In genomic region chr10:43578366-43578753, GRCm38 (mm10) we compare ENCODE assay signal across 8 mouse cellular contexts. TPM values are rescaled to one million over a fixed set of nuclear protein-coding genes. Genes with fewer than 3 reads are reported as not detected.
DNase-seq lines count a peak whose midpoint lies in the region; ATAC-seq and TF ChIP-seq lines count a peak whose summit lies in the region.

No protein-coding gene starts in this region.

- H3K4me1 ChIP-seq in thymus, adult 2 months (replicated peaks; ENCODE audit: control insufficient read depth, insufficient read depth, low read length) = peaks cover 20% of the 10 kb centered on the region; the same call in 1 of the 2 replicates
- peaks cover 3% of the 10 kb centered on the region; the same call in 1 of the 2 replicates for H3K4me1 ChIP-seq in lung, embryonic 16.5 days (replicated peaks; ENCODE audit: control insufficient read depth, insufficient read depth, low read length)

- no peaks in the 10 kb centered on the region for H3K9me3 ChIP-seq in lung, embryonic 16.5 days (ENCODE audit: control insufficient read depth, low read length)

- no peak; the same call in 1 of the 2 replicates for TF ChIP-seq POLR2A in thymus, adult 2 months (IDR thresholded peaks at IDR 0.05; ENCODE audit: control insufficient read depth, extremely low read depth, insufficient read depth, low read length, poor library complexity)

- H3K27me3 ChIP-seq in thymus, adult 2 months (ENCODE audit: control insufficient read depth, insufficient read depth, low read length) = no peaks in the 10 kb centered on the region
- H3K27me3 ChIP-seq in lung, embryonic 16.5 days (ENCODE audit: control insufficient read depth, insufficient read depth, low read depth, low read length) = no peaks in the 10 kb centered on the region

- peak; percentile 15; the same call in 1 of the 2 replicates for ATAC-seq in common myeloid progenitor, adult 5-6 weeks (replicated peaks; ENCODE audit: low read depth, poor library complexity, severe bottlenecking)
- peak; percentile 41 for ATAC-seq in lung, embryonic 16.5 days (ENCODE audit: low read depth)

- DNase-seq in thymus, adult 2 months = peak; percentile 65
- no peak for DNase-seq in thymus, postnatal 10 days (ENCODE audit: low spot score in 2 of 2)
- DNase-seq in gastrocnemius, postnatal 25 days = peak; percentile 13
- DNase-seq in kidney, adult 9 months = peak; percentile 49
- peak; percentile 25 for DNase-seq in ovary, adult 18-20 months (ENCODE audit: low spot score)
- no peak for DNase-seq in T-cell, adult 2 months (ENCODE audit: low spot score)

- H3K4me3 ChIP-seq in thymus, adult 2 months (ENCODE audit: control insufficient read depth, insufficient read depth, low read length) = peak overlapping the region; percentile 70
- peak overlapping the region; percentile 66 for H3K4me3 ChIP-seq in lung, embryonic 16.5 days (ENCODE audit: low read length)

- peak overlapping the region; percentile 98 for H3K4me2 ChIP-seq in lung, embryonic 16.5 days (ENCODE audit: low read depth, low read length)

- peak overlapping the region; percentile 83 for H3K9ac ChIP-seq in lung, embryonic 16.5 days (ENCODE audit: low read length)

- no peaks in the 10 kb centered on the region for H3K36me3 ChIP-seq in thymus, adult 2 months (ENCODE audit: control insufficient read depth, insufficient read depth, low read length)
- H3K36me3 ChIP-seq in lung, embryonic 16.5 days (ENCODE audit: control insufficient read depth, insufficient read depth, low read length) = peaks cover 3% of the 10 kb centered on the region; the same call in 1 of the 2 replicates

- WGBS in thymus, adult 2 months = under 1% methylated on average over 31 of the region's 32 CpGs
- WGBS in lung, embryonic 16.5 days = 0% methylated on average over 32 of the region's 32 CpGs

- H3K27ac ChIP-seq in thymus, adult 2 months (ENCODE audit: control insufficient read depth, insufficient read depth, low read length) = peak overlapping the region; percentile 35
- peak overlapping the region; percentile 95 for H3K27ac ChIP-seq in lung, embryonic 16.5 days (ENCODE audit: low read length)

- peak; percentile 17; the same call in 1 of the 2 replicates for TF ChIP-seq CTCF in thymus, adult 2 months (IDR thresholded peaks at IDR 0.05; ENCODE audit: borderline replicate concordance, control insufficient read depth, extremely low read depth, insufficient read depth, low read length, poor library complexity)

RNA-seq across cellular contexts. Expression of gene Cd24a, which starts 0.3 kb away (rescaled TPM):
- 247 and 273 TPM in 2 replicates for polyA plus RNA-seq in thymus, adult 2 months (2012; rRNA removed)
- total RNA-seq in common myeloid progenitor, adult 5-6 weeks (2017) = 451 and 477 TPM in 2 replicates
- 10 to 100 TPM; 39.5 to 77.7 TPM for total RNA-seq in gastrocnemius, postnatal 25 days (2021)
- polyA plus RNA-seq in lung, embryonic 16.5 days (2015; fragmentation: Nextera tagmentation; extraction: Ambion mirVana) = 192 and 195 TPM in 2 replicates

RNA-seq across cellular contexts. Expression of gene 1700021F05Rik, which starts 37.6 kb away (rescaled TPM):
- 8.0 and 10.4 TPM in 2 replicates for polyA plus RNA-seq in thymus, adult 2 months (2012; rRNA removed)
- total RNA-seq in common myeloid progenitor, adult 5-6 weeks (2017) = 49.1 and 78.7 TPM in 2 replicates
- 100 to 1,000 TPM; 101 to 117 TPM for total RNA-seq in gastrocnemius, postnatal 25 days (2021)
- polyA plus RNA-seq in lung, embryonic 16.5 days (2015; fragmentation: Nextera tagmentation; extraction: Ambion mirVana) = 44.3 and 49.2 TPM in 2 replicates

RNA-seq across cellular contexts. Expression of gene Gm9803, which starts 54.5 kb away (rescaled TPM):
- polyA plus RNA-seq in thymus, adult 2 months (2012; rRNA removed) = 125 and 155 TPM in 2 replicates
- total RNA-seq in common myeloid progenitor, adult 5-6 weeks (2017) = 30.4 and 35.3 TPM in 2 replicates
- total RNA-seq in gastrocnemius, postnatal 25 days (2021) = 10 to 100 TPM in 1 of 2 experiments, 1 to 10 TPM in 1; 6.6 to 16.7 TPM
- 12.5 and 25.4 TPM in 2 replicates for polyA plus RNA-seq in lung, embryonic 16.5 days (2015; fragmentation: Nextera tagmentation; extraction: Ambion mirVana)

Comparison
In these comparisons a context has a peak if more than half of its experiments do, and no peak if none do; other contexts are left out.
1. DNase-seq: peak in thymus, adult 2 months (single experiment), gastrocnemius, postnatal 25 days (single experiment), kidney, adult 9 months (single experiment) and ovary, adult 18-20 months (single experiment); none in thymus, postnatal 10 days (0 of 2) and T-cell, adult 2 months (single experiment).